Mouse (Mus musculus): ENCODE data around the gene Mpv17l2.
A peak's percentile ranks its signal among the peaks of the same experiment; 100 is the strongest.

Gene Mpv17l2

DNA sequence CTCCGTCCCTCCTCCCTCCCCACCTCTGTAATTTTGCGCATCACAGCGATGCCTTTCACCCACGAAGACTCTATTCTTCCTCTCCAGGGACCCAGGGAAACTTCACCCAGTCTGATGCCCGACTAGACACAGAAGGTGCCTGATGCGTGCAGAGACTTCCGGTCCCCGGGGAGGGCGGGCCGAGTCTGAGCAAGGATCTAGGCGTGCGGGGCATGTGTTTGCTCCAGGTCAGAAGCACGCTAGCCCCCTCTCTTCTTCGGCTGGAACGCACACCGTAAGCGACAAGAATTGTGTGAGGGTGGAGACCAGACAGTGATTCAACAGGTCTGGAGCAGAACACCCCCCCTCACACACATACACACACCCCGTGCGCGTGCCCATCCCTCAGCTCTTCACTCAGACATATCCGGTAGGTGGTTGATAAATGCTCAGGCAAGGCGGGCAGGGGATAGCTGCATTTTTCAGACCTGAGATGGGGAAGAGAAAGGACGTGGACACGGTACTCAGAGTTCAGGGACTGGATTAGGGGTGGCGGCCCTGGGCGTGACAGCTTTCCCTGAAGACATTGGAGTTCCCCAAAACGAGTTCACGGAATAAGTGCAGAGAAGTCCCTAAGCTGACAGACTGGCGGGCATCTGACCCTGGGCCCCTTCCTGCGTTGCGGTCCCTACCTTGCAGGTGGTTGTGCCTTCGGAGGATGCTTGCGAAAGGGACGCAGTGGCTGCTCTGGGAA is 5.3 kb upstream of the Mpv17l2 start:
- DNase-seq = no peak

DNA sequence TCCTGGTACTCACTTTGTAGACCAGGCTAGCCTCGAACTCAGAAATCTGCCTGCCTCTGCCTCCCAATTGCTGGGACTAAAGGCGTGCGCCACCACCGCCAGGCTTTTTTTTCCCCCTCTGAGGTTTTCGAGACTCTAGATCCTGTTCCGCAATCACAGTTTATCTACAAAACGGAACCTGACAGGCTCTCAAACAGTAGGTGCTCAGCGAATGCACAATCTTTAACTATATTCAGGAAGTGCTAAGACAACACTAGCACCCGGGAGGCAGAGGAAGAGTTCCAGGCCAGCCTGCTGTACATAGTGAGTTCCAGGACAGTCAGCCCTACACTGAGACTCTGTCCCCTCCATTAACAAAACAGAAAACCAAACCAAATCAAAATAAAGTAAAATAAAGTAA is 4.6 kb upstream of the Mpv17l2 start:
- no peak for DNase-seq

DNA sequence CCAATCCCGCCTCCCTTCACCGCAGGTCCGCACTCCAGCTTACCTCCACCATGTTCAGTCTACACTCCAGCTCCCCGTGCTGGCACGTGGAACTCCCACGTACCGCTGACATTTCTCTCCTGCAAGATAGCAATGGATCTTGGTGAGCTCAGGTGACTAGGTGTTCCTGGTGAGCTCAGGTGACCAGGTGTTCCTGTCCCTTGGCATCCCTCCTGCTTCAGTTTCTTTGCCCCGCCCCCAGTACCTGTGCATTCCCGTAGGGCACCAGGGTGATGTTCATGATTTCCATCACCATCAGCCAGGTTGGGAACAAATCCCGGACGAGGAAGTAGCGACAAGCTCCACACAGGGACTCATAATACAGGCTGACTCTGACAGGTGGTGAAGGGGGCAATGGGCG is 3.9 kb upstream of the Mpv17l2 start:
- no peak for DNase-seq

DNA sequence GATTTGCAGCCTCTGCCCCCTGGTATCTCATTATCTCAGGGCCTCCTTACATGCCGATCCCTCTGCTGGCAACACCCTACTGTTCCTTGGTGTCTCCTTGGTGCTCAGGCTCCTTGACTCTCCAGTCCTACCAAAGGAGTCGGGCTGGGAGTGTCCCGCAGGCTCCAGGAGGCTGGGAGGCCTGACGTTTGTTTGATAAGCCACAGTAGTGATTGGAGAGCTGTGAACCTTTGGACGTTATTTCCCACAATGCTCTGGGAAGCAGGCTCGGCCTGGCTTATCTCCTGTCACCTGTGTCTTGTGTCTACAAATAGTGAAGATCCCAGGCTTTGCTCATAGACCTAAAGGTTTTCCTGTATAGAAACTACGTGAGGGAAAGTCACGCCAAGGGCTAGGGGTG is 3.3 kb upstream of the Mpv17l2 start:
- DNase-seq = no peak

DNA sequence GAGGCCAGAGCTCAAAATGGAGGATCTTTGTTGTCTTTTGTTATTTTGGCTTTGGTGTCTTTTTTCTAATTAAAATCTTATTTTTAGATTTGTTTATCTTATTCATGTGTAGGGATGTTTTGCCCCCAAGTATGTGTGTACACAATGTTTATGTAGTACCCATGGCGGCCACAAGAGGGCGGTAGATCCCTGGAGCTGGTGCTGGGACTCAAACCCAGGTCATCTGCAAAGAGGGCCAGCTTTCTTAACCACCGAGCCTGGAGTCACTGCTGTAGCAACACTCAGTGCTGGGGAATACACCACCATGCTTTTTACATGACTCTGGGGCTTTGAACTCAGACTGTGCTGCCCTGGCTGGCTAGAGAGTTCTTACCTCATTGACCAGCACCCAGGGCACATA is 2.6 kb upstream of the Mpv17l2 start:
- DNase-seq = peak; percentile 32

DNA sequence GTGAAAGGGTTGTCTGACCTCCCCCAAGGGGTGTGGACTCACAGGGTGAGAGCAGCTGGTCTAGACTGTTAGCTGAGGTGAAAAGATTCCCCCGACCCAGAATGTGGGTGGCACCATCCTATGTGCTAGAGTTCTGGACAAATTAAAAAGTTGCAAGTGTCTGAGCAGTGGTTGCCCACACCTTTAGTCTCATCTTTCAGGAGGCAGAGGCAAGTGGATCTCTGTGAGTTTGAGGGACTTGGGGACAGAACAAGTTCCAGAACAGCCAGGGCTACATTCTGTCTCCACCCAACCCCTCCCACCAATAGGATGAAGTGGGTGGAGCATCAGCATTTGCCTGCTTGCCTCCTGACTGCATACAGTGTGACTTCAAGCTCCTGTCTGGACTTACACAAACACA is 1.4 kb upstream of the Mpv17l2 start:
- no peak for DNase-seq

DNA sequence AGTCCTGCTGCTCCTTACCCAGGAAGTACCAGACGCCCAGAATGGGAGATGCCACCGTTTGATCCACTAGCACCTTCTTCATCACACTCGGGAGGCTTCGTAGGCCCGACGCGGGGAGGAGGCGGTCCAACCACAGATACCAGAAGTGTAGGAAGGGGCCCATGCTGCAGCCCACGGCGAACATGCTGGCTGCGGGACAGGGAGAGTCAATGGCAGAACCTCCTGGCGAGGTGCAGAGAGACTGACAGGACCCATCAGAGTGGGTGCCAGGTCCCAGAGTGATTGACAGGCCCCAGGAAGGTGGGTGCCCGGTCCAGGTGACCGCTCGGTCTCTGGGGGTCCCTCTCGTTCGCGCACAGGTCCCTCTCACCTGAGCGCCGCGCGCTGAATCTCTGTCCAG is 396 bp downstream of the Mpv17l2 start:
- no peak for DNase-seq

DNA sequence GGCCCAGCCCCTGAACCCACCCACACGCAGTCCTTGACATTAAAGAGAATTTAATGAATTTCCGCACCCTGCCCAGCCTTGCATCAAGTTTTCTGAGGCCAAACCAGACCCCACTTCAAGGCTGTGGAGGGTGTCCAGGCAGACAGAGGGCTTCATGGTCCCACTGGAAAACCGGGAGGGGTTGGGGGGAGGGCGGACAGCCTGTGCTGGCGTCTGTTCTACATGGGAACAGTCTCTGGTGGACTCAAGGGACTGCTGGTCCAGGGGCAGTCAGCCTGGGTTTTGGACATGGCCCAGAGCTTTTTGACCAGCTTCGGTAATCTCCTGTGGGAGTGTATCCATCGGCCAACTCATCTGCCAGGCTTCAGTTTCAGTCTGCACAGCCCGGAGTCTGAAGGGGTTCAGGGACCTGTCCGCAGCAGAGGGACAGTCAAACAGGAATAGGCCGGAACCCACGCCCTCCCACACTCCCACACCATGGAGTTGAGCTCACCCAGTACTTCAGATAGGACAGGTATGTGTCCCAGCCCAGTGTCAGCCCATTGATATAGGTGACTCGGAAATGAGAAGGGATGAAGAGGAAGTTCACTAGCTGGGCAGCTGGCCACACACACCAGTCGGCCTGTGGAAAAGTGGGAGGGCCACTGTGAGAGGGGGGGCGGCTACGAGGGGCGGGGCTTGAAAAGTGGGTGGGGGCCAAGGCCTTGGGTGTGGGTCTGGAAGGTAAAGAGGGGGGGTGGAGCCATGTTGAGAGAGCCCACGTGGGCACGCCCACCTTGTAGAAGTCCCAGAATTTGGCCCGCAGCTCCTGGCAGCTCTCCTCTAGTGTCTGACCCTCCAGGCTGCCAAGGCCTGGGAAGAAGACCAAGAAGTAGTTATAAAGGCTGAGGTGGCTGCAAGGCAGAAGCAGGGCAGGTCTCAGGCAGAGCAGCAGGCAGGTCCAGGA is 1.9 kb downstream of the Mpv17l2 start:
- DNase-seq = peak; percentile 61

DNA sequence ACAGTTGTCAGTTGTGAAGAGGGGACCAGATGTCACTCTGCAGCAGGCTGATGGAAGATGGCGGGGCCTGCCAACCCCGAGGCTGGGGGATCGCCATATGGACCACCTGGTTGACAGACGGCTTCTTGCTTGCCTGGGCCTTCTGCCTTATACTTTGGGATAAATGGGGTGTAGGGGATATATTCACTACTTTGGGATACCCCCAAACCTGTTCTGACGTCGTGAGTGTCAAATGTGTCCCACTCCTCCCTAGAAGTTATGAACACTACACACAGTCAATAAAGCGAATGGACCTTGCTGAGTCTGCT is 2.5 kb downstream of the Mpv17l2 start:
- DNase-seq = peak; percentile 15

DNA sequence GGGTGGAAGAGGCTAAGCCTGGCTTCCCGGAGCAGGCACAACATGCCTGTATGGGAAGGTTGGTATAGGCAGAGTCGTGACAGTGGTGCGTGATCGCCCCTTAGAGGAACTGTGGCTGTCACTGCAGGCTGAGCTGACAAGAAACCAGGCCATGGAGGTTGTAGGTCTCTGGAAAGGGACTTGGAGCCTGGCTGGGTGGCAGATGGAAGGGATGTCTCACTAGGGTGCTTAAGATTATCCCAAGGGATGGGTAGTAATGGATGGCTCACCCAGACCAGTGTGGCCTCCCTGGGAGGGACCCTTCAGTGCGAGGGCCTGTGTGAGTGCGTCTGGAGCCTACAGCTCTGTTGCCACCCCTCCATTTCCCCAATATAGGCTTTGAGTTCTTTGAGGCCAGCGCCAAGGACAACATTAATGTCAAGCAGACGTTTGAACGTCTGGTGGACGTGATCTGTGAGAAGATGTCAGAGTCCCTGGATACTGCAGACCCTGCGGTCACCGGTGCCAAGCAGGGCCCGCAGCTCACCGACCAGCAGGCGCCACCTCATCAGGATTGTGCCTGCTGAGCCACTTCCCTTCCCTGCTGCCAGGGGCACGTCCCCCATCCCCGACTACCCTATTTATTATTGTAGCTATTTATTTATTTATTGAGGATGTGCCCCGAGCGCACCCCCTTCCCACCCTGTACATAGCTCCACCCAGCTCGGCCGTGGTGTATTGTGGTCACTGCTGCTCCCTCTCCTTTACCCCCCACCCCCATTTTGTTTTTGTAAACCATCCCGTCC is 3.0 kb downstream of the Mpv17l2 start:
- DNase-seq = peak; percentile 27

DNA sequence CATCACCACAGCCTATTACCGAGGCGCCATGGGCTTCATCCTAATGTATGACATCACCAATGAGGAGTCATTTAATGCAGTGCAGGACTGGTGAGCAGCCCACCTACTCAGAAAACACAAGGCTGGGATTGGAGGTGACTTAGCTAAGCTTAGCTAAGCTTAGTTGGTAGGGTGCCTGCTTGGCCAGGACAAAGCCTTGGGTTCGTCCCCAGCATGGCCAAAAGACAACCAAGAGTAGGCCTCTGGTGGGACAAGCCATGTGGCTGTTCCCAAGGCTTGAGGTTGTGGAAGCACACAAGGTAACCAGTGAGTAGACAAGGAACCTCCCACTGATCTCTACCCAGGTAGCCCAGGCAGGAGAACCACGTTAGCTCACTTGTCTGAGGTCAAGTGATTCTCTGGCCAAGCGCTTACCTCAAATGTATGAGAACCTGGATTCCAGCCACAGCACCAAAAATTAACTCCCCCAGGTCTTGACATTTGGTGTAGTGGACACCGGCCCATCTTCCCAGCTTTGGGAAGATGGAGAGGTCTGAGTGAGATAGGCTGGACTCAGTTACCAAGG is 4.2 kb downstream of the Mpv17l2 start:
- no peak for DNase-seq

DNA sequence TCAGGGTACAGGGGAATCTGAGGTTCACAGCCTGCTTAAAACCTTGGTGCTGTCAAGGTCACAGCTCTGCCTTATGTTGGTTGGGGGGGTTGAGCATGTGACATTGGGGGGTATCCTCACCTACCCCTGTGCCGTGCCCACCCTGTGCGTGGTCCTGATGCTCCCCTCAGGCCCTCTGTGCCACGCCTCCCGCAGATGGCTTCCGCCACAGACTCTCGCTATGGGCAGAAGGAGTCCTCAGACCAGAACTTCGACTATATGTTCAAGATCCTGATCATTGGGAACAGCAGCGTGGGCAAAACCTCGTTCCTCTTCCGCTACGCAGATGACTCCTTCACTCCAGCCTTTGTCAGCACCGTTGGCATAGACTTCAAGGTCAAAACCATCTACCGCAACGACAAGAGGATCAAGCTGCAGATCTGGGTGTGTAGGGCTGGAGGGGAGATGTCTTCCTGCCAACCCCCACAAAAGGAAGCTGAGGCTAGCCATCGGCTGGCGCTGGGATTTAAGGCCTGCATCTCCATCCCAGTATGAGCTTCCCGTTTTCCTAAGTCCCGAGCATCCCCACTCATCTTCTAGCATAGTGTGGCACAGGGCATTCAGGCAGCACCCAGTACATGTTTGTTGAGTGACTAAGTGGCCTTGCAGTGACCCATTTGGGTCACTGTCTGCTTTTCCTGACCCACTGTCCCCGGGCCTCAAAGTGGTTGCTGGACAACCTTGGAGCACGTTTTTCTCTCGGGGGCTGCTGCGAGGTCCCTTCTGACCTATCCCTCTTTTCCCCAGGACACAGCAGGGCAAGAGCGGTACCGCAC is 4.9 kb downstream of the Mpv17l2 start:
- DNase-seq = peak; percentile 27

DNA sequence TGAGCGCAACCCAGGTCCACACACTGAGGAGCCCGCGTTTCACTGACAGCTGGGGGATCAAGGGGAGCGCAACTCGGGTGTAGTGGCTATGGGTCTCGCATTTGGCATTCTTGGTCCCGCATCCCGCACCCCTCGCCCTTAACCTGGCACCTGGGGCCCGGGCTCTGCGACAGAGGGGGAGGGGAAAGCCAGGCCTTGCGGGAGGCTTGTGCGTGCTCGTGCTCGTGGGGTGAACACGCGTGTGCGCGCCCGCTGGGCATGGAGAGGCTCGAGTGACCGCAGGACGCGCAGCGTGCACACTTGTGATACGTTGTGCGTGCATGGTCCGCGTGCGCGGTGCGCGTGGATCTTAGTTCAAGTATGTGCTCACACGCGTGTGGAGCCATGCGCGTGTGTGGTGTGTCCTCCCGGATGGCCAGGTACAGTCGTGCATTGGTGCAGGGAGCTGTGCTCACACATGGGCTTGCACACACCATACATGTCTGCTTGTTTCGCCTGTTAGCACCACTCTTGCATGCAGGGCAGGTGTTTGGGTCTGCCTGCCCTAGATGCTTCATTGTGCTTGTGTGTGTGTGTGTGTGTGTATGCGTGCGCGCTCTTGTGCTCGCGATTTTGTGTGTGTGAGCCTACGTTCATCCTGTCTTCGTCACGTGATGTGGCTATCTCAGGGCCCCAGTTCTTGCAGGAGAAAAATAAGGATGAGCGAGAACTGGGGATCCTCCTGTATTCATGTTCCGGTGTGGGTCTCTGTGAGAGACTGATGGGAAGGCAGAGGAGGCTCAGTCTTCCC is 5.7 kb downstream of the Mpv17l2 start:
- peak; percentile 66 for DNase-seq

DNA sequence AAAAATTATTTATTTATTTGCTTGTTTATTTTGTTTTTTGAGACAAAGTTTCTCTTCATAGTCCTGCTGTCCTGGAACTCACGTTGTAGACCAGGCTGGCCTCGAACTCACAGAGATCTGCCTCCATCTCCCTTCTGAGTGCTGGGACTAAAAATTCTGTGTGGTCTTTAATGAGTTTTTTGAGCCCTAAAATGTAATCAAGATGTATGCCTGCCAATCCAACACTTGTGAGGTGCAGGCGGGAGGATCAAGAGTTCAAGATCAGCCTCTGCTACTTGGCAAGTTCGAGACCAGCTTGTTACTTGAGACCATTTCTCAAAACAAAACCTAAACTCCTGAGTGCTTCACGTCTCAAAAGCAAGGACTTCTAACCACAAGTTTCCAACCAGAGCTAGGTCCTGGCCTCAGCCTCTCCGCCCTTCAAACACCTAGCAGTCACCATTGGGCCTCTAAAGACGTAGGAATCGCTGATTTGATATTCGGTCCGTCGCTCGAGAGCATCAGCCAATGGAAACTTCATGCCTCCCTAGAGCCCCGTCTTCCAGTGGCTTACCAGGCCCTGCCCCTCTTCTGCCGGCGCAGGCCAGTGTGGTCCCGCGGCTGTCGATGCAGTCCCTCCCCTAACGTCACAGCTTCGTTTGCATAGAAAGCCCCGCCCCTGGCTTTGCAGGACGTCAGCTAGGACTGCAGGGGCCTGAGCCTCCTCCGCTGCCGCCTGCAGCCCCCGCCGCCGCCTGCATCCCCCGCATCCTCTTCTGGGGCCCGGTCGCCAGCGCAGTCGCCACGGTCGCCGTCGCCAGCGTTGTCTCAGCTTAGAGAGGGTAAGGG is 6.5 kb downstream of the Mpv17l2 start, which contains the start of gene Rab3a:
Gene Rab3a (plus strand): TSS at position 637 of the 828 bp plus-strand sequence.
- DNase-seq = peak; percentile 99

DNA sequence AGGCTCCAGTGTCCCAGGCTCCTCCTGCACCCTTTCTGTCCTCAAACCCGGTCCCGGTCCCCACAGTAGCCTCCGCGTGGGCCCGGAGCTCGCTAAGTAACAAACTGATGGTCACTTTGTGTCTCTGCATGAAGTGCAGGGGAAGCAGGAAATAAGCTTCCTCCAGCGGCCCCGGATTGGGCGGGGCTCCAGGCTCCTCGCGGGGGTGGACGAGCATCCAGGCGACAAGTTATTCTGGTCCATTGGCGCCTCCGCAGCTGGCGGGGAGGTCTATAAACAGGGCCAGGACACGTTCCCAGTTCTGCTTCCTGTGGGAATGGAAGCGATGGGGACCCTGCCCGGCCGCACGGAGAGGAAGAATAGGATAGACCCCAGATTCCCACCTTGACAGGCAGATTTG is 7.6 kb downstream of the Mpv17l2 start:
- peak; percentile 85 for DNase-seq

DNA sequence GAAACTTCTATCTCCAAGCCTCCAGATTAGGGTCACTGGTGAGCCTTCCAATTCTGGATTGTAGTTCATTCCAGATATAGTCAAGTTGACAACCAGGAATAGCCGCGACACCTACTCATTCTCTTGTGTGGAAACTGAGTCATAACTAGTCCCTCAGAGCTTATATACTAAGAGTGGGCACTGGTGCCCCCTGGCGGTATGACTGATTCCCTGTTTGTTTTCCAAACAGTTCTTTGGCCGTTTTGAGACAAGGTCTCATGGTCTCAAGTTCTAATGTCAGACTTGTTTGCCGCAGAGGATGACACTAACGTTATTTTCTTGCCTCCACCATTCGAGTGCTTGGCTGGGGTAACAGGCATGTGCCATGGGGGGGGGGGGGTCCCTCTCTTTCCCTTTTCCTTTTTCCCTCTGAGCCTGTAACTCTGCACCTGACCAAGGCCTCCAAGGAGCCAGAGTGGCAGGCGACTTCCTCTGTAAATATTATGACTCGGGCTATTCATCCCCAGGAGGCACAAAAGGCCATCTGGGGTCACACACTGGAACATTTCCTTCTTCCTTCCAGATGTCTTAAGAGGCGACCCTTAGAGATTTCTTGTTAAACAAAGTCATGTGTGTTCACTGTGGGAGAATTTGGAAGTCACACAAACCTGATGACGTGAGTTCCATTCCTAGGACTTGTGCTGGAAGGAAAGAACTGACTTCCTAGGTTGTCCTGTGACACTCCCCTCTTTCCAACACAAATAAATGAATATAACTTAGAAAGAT is 8.6 kb downstream of the Mpv17l2 start:
- DNase-seq = peak; percentile 84

DNA sequence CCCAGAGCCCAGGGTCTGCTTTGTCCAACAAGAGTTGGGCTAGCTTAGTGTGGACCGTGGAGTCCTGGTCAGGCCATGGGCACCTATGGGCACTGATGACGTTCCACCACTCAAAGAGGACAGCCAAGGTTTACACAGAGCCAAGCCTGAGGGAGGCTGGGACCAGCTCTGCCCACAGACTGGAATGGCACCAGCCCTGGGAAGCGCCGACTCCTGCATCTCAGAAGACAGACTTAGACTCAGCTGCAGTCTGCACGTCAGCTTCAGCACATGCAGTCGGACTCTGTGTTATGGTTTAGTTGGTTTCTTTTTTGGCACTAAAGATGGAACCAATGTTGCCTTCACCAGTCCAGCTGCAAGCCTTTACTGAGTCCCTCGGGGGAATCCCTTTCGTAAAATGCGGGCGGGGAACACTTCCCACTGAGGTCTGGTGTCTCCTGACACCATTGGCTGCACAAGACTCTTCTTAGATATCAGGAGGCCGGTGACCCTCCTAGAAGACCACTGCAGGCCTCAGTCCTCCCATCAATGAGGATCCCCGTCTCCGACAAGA is 10.5 kb downstream of the Mpv17l2 start:
- DNase-seq = peak; percentile 3

DNA sequence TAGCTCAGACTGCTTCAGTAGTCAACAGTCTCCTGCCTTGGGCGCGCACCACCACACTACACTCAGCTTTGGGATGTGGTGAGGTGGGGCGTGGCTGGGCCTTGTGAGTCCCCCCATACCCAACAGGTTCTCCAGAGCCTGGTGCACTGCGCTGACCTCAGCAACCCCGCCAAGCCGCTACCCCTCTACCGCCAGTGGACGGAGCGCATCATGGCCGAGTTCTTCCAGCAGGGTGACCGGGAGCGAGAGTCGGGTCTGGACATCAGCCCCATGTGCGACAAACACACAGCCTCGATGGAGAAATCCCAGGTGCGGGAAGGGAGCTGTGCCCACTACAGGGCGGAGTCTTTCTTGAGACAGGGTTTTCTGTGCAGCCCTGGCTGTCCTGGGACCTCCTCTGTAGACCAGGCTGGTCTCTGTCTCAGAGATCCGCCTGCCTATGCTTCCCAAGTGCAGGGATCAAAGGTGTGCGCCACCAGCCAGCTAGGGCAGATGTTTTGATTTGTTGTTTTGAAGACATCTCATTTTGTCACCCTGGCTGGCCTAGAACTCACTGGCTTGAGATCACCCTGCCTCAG is 11.6 kb downstream of the Mpv17l2 start:
- peak; percentile 8 for DNase-seq
